Mouse (Mus musculus) stomach, embryonic 14.5 days (tissue): ENCODE results near the gene Palmd. TPM values are rescaled to one million over a fixed set of nuclear protein-coding genes. Genes with fewer than 3 reads are reported as not detected.

Experiments
- ATAC-seq: fragments of 200-750 bp; cut with Nextera tagmentation; 2 replicates; pipeline ENCODE4 v1.8.0; 2017; ENCODE audit warnings: low read depth, moderate TSS enrichment; ENCODE audit not compliant: insufficient number of reproducible peaks, insufficient read depth, low FRiP score
- H3K27ac ChIP-seq: fragments of 300-500 bp; sonication (generic); 2 replicates; pipeline ENCODE4 v1.5.1; 2014; ENCODE audit warnings: mild to moderate bottlenecking, low read length, moderate library complexity, mixed read lengths
- H3K27me3 ChIP-seq: fragments of 300-500 bp; sonication (generic); 2 replicates; pipeline ENCODE4 v1.6.1; 2014; ENCODE audit warnings: low read length, control low read depth, mixed read lengths; ENCODE audit not compliant: control insufficient read depth, insufficient read depth
- H3K36me3 ChIP-seq: fragments of 300-500 bp; sonication (generic); 2 replicates; pipeline ENCODE4 v1.6.1; 2014; ENCODE audit warnings: mild to moderate bottlenecking, control low read depth, low read length, moderate library complexity, mixed read lengths; ENCODE audit not compliant: control insufficient read depth, insufficient read depth
- H3K4me1 ChIP-seq: fragments of 300-500 bp; sonication (generic); 2 replicates; pipeline ENCODE4 v1.6.1; 2014; ENCODE audit warnings: low read length, control low read depth, mixed read lengths; ENCODE audit not compliant: control insufficient read depth, insufficient read depth
- H3K4me2 ChIP-seq: fragments of 300-500 bp; sonication (generic); replicated peaks from 2 replicates; pipeline ENCODE4 v1.6.1; 2014; ENCODE audit warnings: low read depth, low read length, control low read depth
- H3K4me3 ChIP-seq: fragments of 300-500 bp; sonication (generic); 2 replicates; pipeline ENCODE4 v1.5.1; 2014; ENCODE audit warnings: low read depth, low read length, control low read depth
- H3K9ac ChIP-seq: fragments of 300-500 bp; sonication (generic); replicated peaks from 2 replicates; pipeline ENCODE4 v1.6.1; 2014; ENCODE audit warnings: low read depth, mild to moderate bottlenecking, control low read depth, low read length, moderate library complexity, mixed read lengths
- H3K9me3 ChIP-seq: fragments of 300-500 bp; sonication (generic); 2 replicates; pipeline ENCODE4 v1.6.1; 2016; ENCODE audit warnings: low read depth, low read length, control low read depth; ENCODE audit not compliant: control insufficient read depth
- WGBS: fragments of 180-500 bp; shearing (Covaris S2); extraction: QIAGEN DNeasy Blood & Tissue Kit; methylation state at CpG from one replicate; pipeline ENCODE4 v1.1.7; 2014; 5-methylcytosine and 5-hydroxymethylcytosine counted together
- polyA plus RNA-seq: library from polyadenylated mRNA; unstranded; fragments of >200 nt; fragmentation: Nextera tagmentation; extraction: Ambion mirVana; gene quantifications from 2 replicates; pipeline ENCODE4 v1.2.1, GENCODE M21; 2014

Palmd gene
- 5.7 and 6.1 TPM in 2 replicates for polyA plus RNA-seq

DNA sequence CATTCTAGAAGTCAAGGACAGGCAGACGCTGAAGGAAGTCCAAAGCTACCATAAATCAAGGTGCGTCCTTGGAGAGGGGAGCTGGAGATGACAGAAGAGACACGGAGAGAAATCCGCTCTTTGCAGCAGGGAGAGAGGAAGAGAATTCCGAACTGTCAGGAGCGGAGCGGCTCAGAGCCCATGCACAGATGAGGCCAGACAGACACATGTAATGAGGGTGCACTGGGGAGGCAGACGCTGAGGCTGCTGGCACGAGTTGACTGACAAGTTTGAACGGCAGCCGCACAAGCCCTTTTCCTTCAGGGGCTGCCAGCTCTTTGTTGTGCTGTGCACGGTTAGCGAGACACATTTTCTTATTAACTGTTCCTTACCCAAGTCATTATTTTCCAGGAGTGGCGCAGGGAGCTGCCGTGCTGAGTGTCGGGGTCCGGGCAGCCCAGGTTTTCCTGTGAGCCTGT is at the start of gene Palmd:
Palmd (minus strand) TSS at position 448 of the 458 bp plus-strand sequence.
- Histone ChIP-seq H3K4me2 (peak within 1 kb of the TSS; percentile 73), H3K9ac (peak within 1 kb of the TSS; percentile 38; the same call in 1 of the 2 replicates), H3K27ac (peak within 1 kb of the TSS; percentile 27; the same call in 1 of the 2 replicates), H3K9me3 (no peaks in the 10 kb centered on the region), H3K4me3 (peak within 1 kb of the TSS; percentile 34), H3K4me1 (0 out of 2 replicates have a peak, but pooled peaks cover 6% of the 10 kb centered on the region), H3K27me3 (no peaks in the 10 kb centered on the region), H3K36me3 (no peaks in the 10 kb centered on the region)
- 3% methylated on average over 17 of the region's 17 CpGs for WGBS
- ATAC-seq = no peak

DNA sequence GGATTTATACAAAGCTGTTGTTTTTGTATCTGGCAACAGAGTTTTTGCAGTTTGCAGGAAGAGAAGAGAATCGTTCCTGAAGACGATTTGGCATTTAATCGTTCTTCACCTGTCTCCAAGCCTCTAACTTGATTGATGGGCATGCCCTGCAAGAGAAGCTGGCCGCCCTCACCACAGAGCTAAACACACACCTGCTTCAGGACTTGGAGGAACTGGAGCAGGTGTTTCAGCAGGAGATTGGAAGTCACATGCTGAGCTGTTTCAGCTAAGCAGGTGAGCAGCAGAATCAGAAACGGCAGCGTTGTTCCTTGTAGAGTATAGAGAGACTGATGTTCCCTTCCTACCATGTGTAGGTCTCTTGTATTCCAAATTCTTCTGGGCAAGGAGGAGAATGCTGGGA is 41.4 kb upstream of the Palmd start:
- 45% methylated on average over 6 of the region's 6 CpGs for whole genome bisulfite sequencing
- no peaks in the 10 kb centered on the region for H3K9me3 ChIP-seq
- no peaks in the 10 kb centered on the region for H3K36me3 ChIP-seq
- H3K27me3 ChIP-seq = no peaks in the 10 kb centered on the region
- H3K9ac ChIP-seq = no peak overlapping the region
- H3K4me1 ChIP-seq = no peaks in the 10 kb centered on the region
- ATAC-seq = no peak
- no peak overlapping the region for H3K4me2 ChIP-seq
- no peak overlapping the region for H3K4me3 ChIP-seq
- no peak overlapping the region for H3K27ac ChIP-seq

DNA sequence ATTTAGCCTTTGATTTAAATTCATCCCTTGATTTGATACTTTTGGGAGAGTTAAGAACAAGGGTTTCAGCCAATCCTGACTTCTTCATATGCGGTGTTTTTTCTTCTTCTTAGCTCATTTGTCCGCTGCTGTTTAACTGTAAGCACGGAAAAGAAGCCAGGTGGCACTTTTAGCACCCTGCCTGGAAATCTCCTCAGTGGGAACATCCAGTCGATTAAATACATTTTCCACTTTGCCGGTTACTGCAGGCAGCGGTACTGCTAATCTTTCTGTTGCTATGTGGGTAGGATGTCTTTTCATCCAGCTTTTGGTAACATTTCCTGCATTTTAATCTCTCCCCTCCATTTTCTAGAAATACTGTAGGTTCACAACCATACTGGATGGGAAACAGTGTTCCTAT is 38.6 kb upstream of the Palmd start:
- H3K4me1 ChIP-seq = no peaks in the 10 kb centered on the region
- H3K27me3 ChIP-seq = no peaks in the 10 kb centered on the region
- H3K4me3 ChIP-seq = no peak overlapping the region
- H3K4me2 ChIP-seq = no peak overlapping the region
- 73% methylated on average over 6 of the region's 6 CpGs for WGBS
- no peak for ATAC-seq
- H3K9ac ChIP-seq = no peak overlapping the region
- H3K9me3 ChIP-seq = no peaks in the 10 kb centered on the region
- no peaks in the 10 kb centered on the region for H3K36me3 ChIP-seq
- H3K27ac ChIP-seq = no peak overlapping the region

- no peaks in the 10 kb centered on the region for H3K27me3 ChIP-seq
- no peaks in the 10 kb centered on the region for H3K9me3 ChIP-seq
- H3K4me2 ChIP-seq = no peak overlapping the region
- no peaks in the 10 kb centered on the region for H3K36me3 ChIP-seq
- 91% methylated on average over 3 of the region's 3 CpGs for WGBS
- H3K4me1 ChIP-seq = no peaks in the 10 kb centered on the region
- H3K9ac ChIP-seq = no peak overlapping the region
- H3K27ac ChIP-seq = no peak overlapping the region
- no peak overlapping the region for H3K4me3 ChIP-seq
- ATAC-seq = no peak
Observed at GRCm38 (mm10) chr3:117006636-117007035, 37.8 kb upstream of the Palmd start.

DNA sequence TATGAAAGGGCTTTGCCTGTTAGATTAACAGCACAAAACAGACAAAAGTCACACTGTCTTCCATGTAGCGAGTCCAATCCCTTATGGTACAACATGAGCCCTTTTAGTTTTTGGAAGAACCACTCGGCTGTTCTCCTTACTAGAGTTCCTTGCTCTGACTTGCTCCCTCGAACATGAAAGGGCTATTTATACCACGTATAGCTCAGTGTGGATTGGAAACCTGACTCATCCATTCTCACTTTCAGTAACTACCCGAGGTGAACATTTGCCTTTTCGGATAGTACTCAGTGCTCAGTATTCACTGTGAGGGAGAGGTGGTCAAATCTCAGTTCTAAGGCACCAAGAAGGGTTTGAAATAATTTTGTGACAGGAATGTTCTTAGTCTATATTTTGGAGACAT is 34.6 kb upstream of the Palmd start:
- 79% methylated on average over 6 of the region's 6 CpGs for WGBS
- no peak for ATAC-seq
- H3K4me3 ChIP-seq = no peak overlapping the region
- H3K27me3 ChIP-seq = no peaks in the 10 kb centered on the region
- H3K36me3 ChIP-seq = no peaks in the 10 kb centered on the region
- H3K4me2 ChIP-seq = no peak overlapping the region
- H3K9ac ChIP-seq = no peak overlapping the region
- H3K9me3 ChIP-seq = no peaks in the 10 kb centered on the region
- no peak overlapping the region for H3K27ac ChIP-seq
- no peaks in the 10 kb centered on the region for H3K4me1 ChIP-seq

DNA sequence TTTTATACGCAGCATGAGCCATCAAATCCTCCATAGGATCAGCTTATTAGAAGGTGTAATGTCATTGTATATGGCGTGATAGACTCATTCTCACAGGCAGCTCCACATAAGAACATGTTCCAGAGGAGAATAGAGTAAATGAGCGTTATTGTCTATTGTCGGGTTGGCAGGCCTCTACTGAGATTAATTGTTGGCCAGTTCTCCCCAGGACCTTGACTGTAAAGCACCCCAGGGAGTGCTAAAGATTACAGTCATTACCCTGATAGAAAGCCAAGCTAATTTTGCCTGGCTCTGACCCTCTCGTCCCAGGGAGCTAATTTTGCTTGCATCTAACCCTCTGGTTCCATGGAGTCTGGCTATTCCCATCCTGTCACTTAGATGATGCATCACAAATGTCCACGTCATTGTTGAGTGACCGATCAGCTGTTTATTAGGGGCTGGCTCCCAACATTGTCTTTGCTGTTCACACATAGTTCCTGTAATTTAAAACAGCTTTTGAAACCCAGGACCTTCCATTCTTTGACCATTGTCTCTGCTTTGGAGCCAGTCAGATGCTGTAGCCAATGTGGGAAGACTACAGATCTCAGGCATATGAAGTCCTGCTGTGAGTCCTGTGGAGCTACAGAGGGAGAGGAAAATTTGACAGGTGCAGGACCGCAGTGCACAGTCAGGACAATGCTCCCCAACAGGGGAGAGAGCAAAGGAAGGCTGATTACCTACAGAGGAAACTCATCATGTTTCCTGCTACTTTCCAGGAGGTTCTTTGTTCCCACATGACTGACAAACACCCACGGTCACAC is 33.1 kb upstream of the Palmd start:
- no peak overlapping the region for H3K9ac ChIP-seq
- H3K36me3 ChIP-seq = no peaks in the 10 kb centered on the region
- no peaks in the 10 kb centered on the region for H3K27me3 ChIP-seq
- no peak overlapping the region for H3K4me3 ChIP-seq
- H3K27ac ChIP-seq = no peak overlapping the region
- WGBS = 70% methylated on average over 9 of the region's 9 CpGs
- H3K4me2 ChIP-seq = no peak overlapping the region
- no peaks in the 10 kb centered on the region for H3K4me1 ChIP-seq
- no peak for ATAC-seq
- no peaks in the 10 kb centered on the region for H3K9me3 ChIP-seq

- no peaks in the 10 kb centered on the region for H3K36me3 ChIP-seq
- 84% methylated on average over 2 of the region's 2 CpGs for whole genome bisulfite sequencing
Observed at GRCm38 (mm10) chr3:116993011-116993410, 24.2 kb upstream of the Palmd start.

DNA sequence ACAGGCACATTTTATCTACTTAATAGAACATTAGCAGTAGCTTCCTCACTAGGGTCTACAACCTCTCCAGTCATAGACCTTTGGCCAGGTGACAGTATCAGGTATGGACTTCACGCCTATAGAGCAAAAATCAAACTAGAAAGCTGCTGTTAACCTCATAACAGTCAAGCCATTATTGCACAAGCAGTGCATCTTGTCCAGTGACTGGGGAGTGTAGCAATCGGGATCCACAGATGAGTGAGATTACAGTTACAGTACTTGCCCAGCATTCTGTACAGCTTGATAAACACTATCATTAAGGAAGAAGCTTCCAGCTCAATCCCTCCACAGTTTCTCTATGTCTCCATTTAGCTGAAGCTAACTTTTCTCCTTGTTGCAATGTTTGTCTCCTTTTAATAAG is 22.4 kb upstream of the Palmd start:
- Histone ChIP-seq H3K27me3 (no peaks in the 10 kb centered on the region), H3K27ac (no peak overlapping the region), H3K4me3 (no peak overlapping the region), H3K36me3 (no peaks in the 10 kb centered on the region), H3K9me3 (no peaks in the 10 kb centered on the region), H3K4me1 (no peaks in the 10 kb centered on the region), H3K9ac (no peak overlapping the region), H3K4me2 (no peak overlapping the region)
- WGBS = 82% methylated on average over 2 of the region's 2 CpGs
- ATAC-seq = no peak

More at GRCm38 (mm10) chr3:116993011-116993410, 24.2 kb upstream of the Palmd start:
- Histone ChIP-seq H3K27me3 (no peaks in the 10 kb centered on the region), H3K4me1 (no peaks in the 10 kb centered on the region), H3K4me3 (no peak overlapping the region), H3K9ac (no peak overlapping the region), H3K27ac (no peak overlapping the region), H3K4me2 (no peak overlapping the region), H3K9me3 (no peaks in the 10 kb centered on the region)
- no peak for ATAC-seq
